Mouse (Mus musculus): Measurements from ENCODE around the gene Morc1.

DNA sequence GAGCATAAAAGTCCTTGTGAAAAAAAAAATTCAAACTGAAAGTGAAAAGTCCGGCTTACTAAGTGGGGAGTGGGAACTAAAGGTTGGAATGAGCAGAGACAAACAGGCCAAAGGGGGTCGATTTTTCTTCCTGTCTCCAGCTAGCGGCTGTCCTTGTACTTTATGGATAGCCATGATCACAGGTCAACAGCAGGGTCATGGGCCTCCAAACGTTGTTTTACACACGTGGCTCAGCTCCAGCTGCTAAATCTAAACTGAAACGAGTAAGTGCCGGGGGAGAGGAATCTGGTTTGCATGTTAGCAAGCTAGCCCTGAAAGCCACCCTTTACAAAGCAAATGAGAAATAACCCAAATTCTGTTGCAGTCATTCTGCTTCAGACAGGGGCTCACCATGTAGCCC lies 21.5 kb upstream of the Morc1 start:
- TF ChIP-seq CTCF (conservative IDR thresholded peaks at IDR 0.05 in 1 of 2, IDR thresholded peaks at IDR 0.05 in 1 of 2; ENCODE audit: low read depth in 2 of 2, low read length in 2 of 2) (no peak), POLR2A (IDR thresholded peaks at IDR 0.05; ENCODE audit: low read depth, low read length) (no peak), POLR2AphosphoS2 (IDR thresholded peaks at IDR 0.05; ENCODE audit: low read depth, low read length) (no peak), MAFK (IDR thresholded peaks at IDR 0.05; ENCODE audit: insufficient replicate concordance, low read length) (no peak), ZNF384 (IDR thresholded peaks at IDR 0.05; ENCODE audit: low read depth, low read length) (no peak), ZC3H11A (IDR thresholded peaks at IDR 0.05; ENCODE audit: low read depth, low read length) (no peak), CHD2 (IDR thresholded peaks at IDR 0.05; ENCODE audit: low read length) (no peak), MYC (IDR thresholded peaks at IDR 0.05; ENCODE audit: low read depth, low read length) (no peak), EP300 (IDR thresholded peaks at IDR 0.05; ENCODE audit: low read length) (no peak)
